Mouse (Mus musculus) liver, embryonic 13.5 days (tissue): ENCODE data around the gene Olfr1212. TPM values are rescaled to one million over a fixed set of nuclear protein-coding genes. Genes with fewer than 3 reads are reported as not detected.

Experiments
- ATAC-seq: fragments of 200-750 bp; cut with Nextera tagmentation; 2 replicates; pipeline ENCODE4 v1.8.0; 2017; ENCODE audit warnings: low read depth, mild to moderate bottlenecking, moderate number of reproducible peaks, moderate library complexity
- DNase-seq: peaks from one replicate; pipeline ENCODE4 v3.0.0; 2022
- H3K27ac ChIP-seq: fragments of 300-500 bp; sonication (generic); 2 replicates; pipeline ENCODE4 v1.5.1; 2015; ENCODE audit warnings: moderate library complexity, mild to moderate bottlenecking, inconsistent platforms
- H3K27me3 ChIP-seq: fragments of 300-500 bp; sonication (generic); 2 replicates; pipeline ENCODE4 v1.6.1; 2015; ENCODE audit warnings: mild to moderate bottlenecking, inconsistent platforms
- H3K36me3 ChIP-seq: fragments of 300-500 bp; sonication (generic); 2 replicates; pipeline ENCODE4 v1.6.1; 2015; ENCODE audit warnings: mild to moderate bottlenecking, inconsistent platforms
- H3K4me1 ChIP-seq: fragments of 300-500 bp; sonication (generic); replicated peaks from 2 replicates; pipeline ENCODE4 v1.6.1; 2015; ENCODE audit warnings: inconsistent platforms
- H3K4me2 ChIP-seq: fragments of 300-500 bp; sonication (generic); 2 replicates; pipeline ENCODE4 v1.6.1; 2015; ENCODE audit warnings: inconsistent platforms, mild to moderate bottlenecking, moderate library complexity
- H3K4me3 ChIP-seq: fragments of 300-500 bp; sonication (generic); replicated peaks from 2 replicates; pipeline ENCODE4 v1.5.1; 2015; ENCODE audit warnings: mild to moderate bottlenecking, inconsistent platforms
- H3K9ac ChIP-seq: fragments of 300-500 bp; sonication (generic); 2 replicates; pipeline ENCODE4 v1.6.1; 2015; ENCODE audit warnings: mild to moderate bottlenecking, inconsistent platforms
- H3K9me3 ChIP-seq: fragments of 300-500 bp; sonication (generic); replicated peaks from 2 replicates; pipeline ENCODE4 v1.6.1; 2016; ENCODE audit warnings: inconsistent platforms
- WGBS: fragments of 180-500 bp; shearing (Covaris S2); methylation state at CpG from one replicate; pipeline ENCODE4 v1.1.7; 2015; ENCODE audit not compliant: insufficient replicate concordance; 5-methylcytosine and 5-hydroxymethylcytosine counted together
- polyA plus RNA-seq: library from polyadenylated mRNA; unstranded; fragments of >200 nt; fragmentation: Nextera tagmentation; extraction: Ambion mirVana; gene quantifications from 2 replicates; pipeline ENCODE4 v1.2.1, GENCODE M21; 2015

Olfr1212 gene
- polyA plus RNA-seq = not detected in 2 replicates

DNA sequence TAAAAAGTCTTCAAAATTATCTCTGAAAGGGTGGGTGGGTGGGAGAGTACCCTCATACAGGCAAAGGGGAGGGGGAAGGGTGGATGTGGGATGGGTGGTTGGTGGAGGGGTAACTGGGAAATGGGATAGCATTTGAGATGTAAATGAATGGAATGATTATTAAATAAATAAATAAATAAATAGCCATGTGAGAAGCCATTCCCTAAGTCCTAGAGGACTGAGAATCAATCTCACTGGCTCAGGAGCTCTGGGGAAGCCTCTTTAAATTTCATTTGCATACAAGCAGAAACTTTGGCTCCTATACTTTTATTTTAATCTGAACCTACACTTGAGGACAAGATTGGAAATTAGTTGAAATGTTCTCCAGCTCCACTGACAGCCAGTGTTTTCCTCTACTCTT is at the start of gene Olfr1212:
Olfr1212 (plus strand) TSS at position 301 of the 400 bp plus-strand sequence.
- DNase-seq = no peak
- ATAC-seq = no peak
- Histone ChIP-seq H3K4me3 (no peak within 1 kb of the TSS), H3K9ac (no peak within 1 kb of the TSS), H3K4me1 (no peaks in the 10 kb centered on the region), H3K27ac (no peak within 1 kb of the TSS), H3K4me2 (no peak within 1 kb of the TSS), H3K36me3 (no peaks in the 10 kb centered on the region), H3K27me3 (no peaks in the 10 kb centered on the region), H3K9me3 (no peaks in the 10 kb centered on the region)

GRCm38 (mm10) chr2:88915057-88915456 is 38.7 kb upstream of the Olfr1212 start, which contains the start of gene Olfr1209:
Gene Olfr1209 (minus strand): TSS chr2:88915157.
- no peaks in the 10 kb centered on the region for H3K36me3 ChIP-seq
- no peaks in the 10 kb centered on the region; the same call in 1 of the 2 replicates for H3K9me3 ChIP-seq
- no peak for DNase-seq
- no peak within 1 kb of the TSS for H3K27ac ChIP-seq
- no peak within 1 kb of the TSS for H3K4me2 ChIP-seq
- no peak within 1 kb of the TSS for H3K4me3 ChIP-seq
- ATAC-seq = no peak
- 67% methylated on average over 3 of the region's 3 CpGs for WGBS
- no peaks in the 10 kb centered on the region for H3K27me3 ChIP-seq
- no peak within 1 kb of the TSS for H3K9ac ChIP-seq
- H3K4me1 ChIP-seq = no peaks in the 10 kb centered on the region

GRCm38 (mm10) chr2:88938011-88938410 is 15.8 kb upstream of the Olfr1212 start, which contains the start of gene Olfr1211:
Gene Olfr1211 (minus strand): TSS chr2:88938111.
- no peak within 1 kb of the TSS for H3K27ac ChIP-seq
- WGBS = 66% methylated on average over 1 of the region's 1 CpGs
- H3K4me3 ChIP-seq = no peak within 1 kb of the TSS
- DNase-seq (no peak), ATAC-seq (no peak)
- no peak within 1 kb of the TSS for H3K4me2 ChIP-seq
- no peaks in the 10 kb centered on the region for H3K9me3 ChIP-seq
- no peaks in the 10 kb centered on the region for H3K4me1 ChIP-seq
- no peaks in the 10 kb centered on the region for H3K27me3 ChIP-seq
- H3K36me3 ChIP-seq = no peaks in the 10 kb centered on the region
- H3K9ac ChIP-seq = no peak within 1 kb of the TSS

GRCm38 (mm10) chr2:88980181-88980580 is 26.4 kb downstream of the Olfr1212 start, which contains the start of gene Gm13762:
Gene Gm13762 (minus strand): TSS chr2:88980281.
- Histone ChIP-seq H3K4me2 (no peak within 1 kb of the TSS), H3K36me3 (no peaks in the 10 kb centered on the region), H3K9ac (no peak within 1 kb of the TSS), H3K27me3 (no peaks in the 10 kb centered on the region), H3K9me3 (no peaks in the 10 kb centered on the region), H3K4me1 (no peaks in the 10 kb centered on the region), H3K4me3 (no peak within 1 kb of the TSS), H3K27ac (no peak within 1 kb of the TSS)
- ATAC-seq (no peak), DNase-seq (no peak)
- 68% methylated on average over 1 of the region's 1 CpGs for WGBS

- Histone ChIP-seq H3K9me3 (no peaks in the 10 kb centered on the region), H3K4me2 (no peak within 1 kb of the TSS), H3K9ac (no peak within 1 kb of the TSS), H3K27me3 (no peaks in the 10 kb centered on the region), H3K36me3 (no peaks in the 10 kb centered on the region), H3K27ac (no peak within 1 kb of the TSS), H3K4me1 (no peaks in the 10 kb centered on the region), H3K4me3 (no peak within 1 kb of the TSS)
- 67% methylated on average over 1 of the region's 1 CpGs for WGBS
- DNase-seq (no peak), ATAC-seq (no peak)
Measured at GRCm38 (mm10) chr2:88992553-88992952, 38.8 kb downstream of the Olfr1212 start, which contains the start of gene Olfr1214. Gene Olfr1214 (minus strand): TSS chr2:88992653.

DNA sequence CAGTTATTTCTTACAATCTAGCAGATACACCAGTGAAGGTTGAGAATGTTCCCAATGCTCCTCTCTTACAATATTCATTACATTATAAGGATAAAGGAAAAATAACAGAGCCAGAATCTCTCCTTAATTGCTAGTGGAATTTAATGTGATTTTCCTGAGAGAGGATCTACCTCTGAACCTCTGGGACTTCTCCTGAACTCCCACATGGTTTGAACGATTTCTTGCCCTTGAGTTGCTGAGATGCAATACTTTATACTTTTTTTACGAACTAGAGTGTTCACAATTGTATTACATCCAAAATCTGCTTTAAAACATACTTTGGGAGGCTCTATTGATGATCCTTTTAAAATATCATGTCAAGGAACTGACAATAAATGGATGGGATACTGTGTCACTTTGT is 53.1 kb downstream of the Olfr1212 start, which contains the start of gene Olfr1215:
Olfr1215 (minus strand) TSS at position 101 of the 400 bp plus-strand sequence.
- H3K4me3 ChIP-seq = no peak within 1 kb of the TSS
- H3K9ac ChIP-seq = no peak within 1 kb of the TSS
- no peaks in the 10 kb centered on the region for H3K4me1 ChIP-seq
- H3K27ac ChIP-seq = no peak within 1 kb of the TSS
- no peaks in the 10 kb centered on the region for H3K9me3 ChIP-seq
- no peaks in the 10 kb centered on the region for H3K27me3 ChIP-seq
- H3K36me3 ChIP-seq = no peaks in the 10 kb centered on the region
- WGBS = 40% methylated on average over 2 of the region's 2 CpGs
- no peak within 1 kb of the TSS for H3K4me2 ChIP-seq
- no peak for DNase-seq
- no peak for ATAC-seq

Other genes with a start within 250 kb of the Olfr1212 start
- not detected in 2 replicates for gene Olfr1196, start 249.4 kb upstream of the Olfr1212 start, polyA plus RNA-seq
- not detected in 2 replicates for gene Olfr1197, start 221.6 kb upstream of the Olfr1212 start, polyA plus RNA-seq
- gene Olfr1198, start 202.6 kb upstream of the Olfr1212 start, polyA plus RNA-seq = not detected in 2 replicates
- not detected in 2 replicates for gene Olfr1199, start 193.5 kb upstream of the Olfr1212 start, polyA plus RNA-seq
- not detected in 2 replicates for gene Olfr1200, start 183.5 kb upstream of the Olfr1212 start, polyA plus RNA-seq
- gene Olfr1201, start 160.9 kb upstream of the Olfr1212 start, polyA plus RNA-seq = not detected in 2 replicates
- not detected in 2 replicates for gene Olfr1202, start 139.5 kb upstream of the Olfr1212 start, polyA plus RNA-seq
- gene Olfr1205, start 124.2 kb upstream of the Olfr1212 start, polyA plus RNA-seq = not detected in 2 replicates
- gene Olfr1204, start 104.7 kb upstream of the Olfr1212 start, polyA plus RNA-seq = not detected in 2 replicates
- not detected in 2 replicates for gene Olfr1206, start 90.7 kb upstream of the Olfr1212 start, polyA plus RNA-seq
- gene Olfr1208, start 51.7 kb upstream of the Olfr1212 start, polyA plus RNA-seq = not detected in 2 replicates
- not detected in 2 replicates for gene Olfr1209, start 38.8 kb upstream of the Olfr1212 start, polyA plus RNA-seq
- gene Olfr1211, start 15.9 kb upstream of the Olfr1212 start, polyA plus RNA-seq = not detected in 2 replicates
- not detected in 2 replicates for gene Gm13762, start 26.3 kb downstream of the Olfr1212 start, polyA plus RNA-seq
- gene Olfr1214, start 38.7 kb downstream of the Olfr1212 start, polyA plus RNA-seq = not detected in 2 replicates
- gene Olfr1215, start 53.0 kb downstream of the Olfr1212 start, polyA plus RNA-seq = not detected in 2 replicates
- gene Olfr1216, start 64.4 kb downstream of the Olfr1212 start, polyA plus RNA-seq = not detected in 2 replicates
- gene Olfr1217, start 78.1 kb downstream of the Olfr1212 start, polyA plus RNA-seq = not detected in 2 replicates
- not detected in 2 replicates for gene Olfr1218, start 107.2 kb downstream of the Olfr1212 start, polyA plus RNA-seq
- not detected in 2 replicates for gene Olfr1219, start 129.5 kb downstream of the Olfr1212 start, polyA plus RNA-seq
- not detected in 2 replicates for gene Olfr1220, start 152.9 kb downstream of the Olfr1212 start, polyA plus RNA-seq
- gene Olfr1221, start 163.3 kb downstream of the Olfr1212 start, polyA plus RNA-seq = not detected in 2 replicates
- gene Olfr1222, start 179.1 kb downstream of the Olfr1212 start, polyA plus RNA-seq = not detected in 2 replicates
- not detected in 2 replicates for gene Olfr1223, start 197.6 kb downstream of the Olfr1212 start, polyA plus RNA-seq
- not detected in 2 replicates for gene Olfr1224-ps1, start 210.1 kb downstream of the Olfr1212 start, polyA plus RNA-seq
- not detected in 2 replicates for gene Olfr1225, start 220.7 kb downstream of the Olfr1212 start, polyA plus RNA-seq
- gene Olfr1226, start 246.1 kb downstream of the Olfr1212 start, polyA plus RNA-seq = not detected in 2 replicates